Mouse (Mus musculus): ENCODE results near the gene Snip1.
A peak's percentile ranks its signal among the peaks of the same experiment; 100 is the strongest.

Gene Snip1

GRCm38 (mm10) chr4:125099458-125099857 is 33.0 kb downstream of the Snip1 start:
- peak; percentile 57 for DNase-seq (ENCODE audit: low read depth, low spot score)

DNA sequence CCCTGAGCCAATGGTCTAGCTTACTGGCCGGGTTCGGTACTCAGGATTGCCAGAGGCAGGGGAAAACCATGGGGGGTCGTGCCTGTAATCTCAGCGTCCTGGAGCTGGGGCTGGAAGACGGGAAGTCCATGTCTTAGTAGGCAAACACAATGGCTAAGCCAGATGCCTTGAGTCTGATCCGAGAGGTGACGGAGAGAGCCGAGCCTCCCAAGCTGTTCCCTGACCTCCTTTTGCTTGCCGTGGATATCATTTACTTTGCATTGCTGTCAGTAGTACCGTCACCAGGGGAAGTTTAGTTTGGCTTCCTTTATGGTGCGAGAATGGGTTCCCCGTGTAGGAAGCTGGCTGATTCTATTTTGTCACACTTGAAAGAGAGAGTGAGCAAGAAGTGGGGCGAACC is 34.9 kb downstream of the Snip1 start:
- no peak for DNase-seq (ENCODE audit: low read depth, low spot score)

GRCm38 (mm10) chr4:125105354-125105753 is 38.9 kb downstream of the Snip1 start:
- DNase-seq (ENCODE audit: low read depth, low spot score): no peak

DNA sequence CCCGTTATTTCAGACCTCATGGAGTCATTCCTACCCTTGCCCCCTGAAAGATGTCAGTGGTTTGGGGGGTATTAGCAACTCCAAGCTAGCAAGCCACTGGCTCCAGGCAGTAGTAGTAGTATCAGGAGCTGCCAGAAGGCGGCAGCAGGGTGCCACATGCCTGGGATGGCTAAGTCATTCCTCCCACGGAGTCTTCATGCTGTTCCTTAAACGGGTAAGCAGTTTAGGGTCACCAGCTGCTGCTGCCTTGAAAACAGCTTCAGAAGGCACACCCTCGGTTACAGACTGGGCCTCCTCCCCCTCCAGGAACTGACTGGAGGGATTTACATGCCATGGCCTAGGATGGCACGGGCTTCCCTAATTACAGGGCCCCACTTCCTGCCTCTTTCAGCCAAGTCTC is 48.2 kb downstream of the Snip1 start:
- DNase-seq (ENCODE audit: low read depth, low spot score): no peak

DNA sequence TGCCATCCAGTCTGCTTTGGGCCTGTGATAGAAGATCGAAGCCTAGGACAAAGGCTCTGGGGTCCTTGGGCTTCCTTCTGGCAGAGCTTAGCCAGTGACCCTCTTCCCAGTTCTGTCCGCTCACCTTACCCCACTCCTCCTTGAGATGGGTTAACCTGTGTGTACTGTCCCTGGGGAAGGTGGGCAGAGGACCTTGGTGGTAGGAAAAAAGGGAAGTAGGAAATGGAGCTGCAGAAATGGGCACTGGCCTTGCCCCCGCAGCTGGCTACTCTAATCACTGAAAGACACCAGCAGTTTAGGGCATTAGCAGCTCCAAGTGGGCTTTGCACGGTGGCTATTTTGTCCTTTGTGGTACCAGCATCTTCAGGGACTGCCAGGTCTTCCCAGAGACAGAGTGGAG is 48.6 kb downstream of the Snip1 start:
- DNase-seq (ENCODE audit: low read depth, low spot score): no peak

- no peak for DNase-seq (ENCODE audit: low read depth, low spot score)
These were observed 49.2 kb downstream of the Snip1 start for GRCm38 (mm10) chr4:125115710-125116089.

GRCm38 (mm10) chr4:125116090-125116861 is 49.8 kb downstream of the Snip1 start:
- no peak for DNase-seq (ENCODE audit: low read depth, low spot score)

DNA sequence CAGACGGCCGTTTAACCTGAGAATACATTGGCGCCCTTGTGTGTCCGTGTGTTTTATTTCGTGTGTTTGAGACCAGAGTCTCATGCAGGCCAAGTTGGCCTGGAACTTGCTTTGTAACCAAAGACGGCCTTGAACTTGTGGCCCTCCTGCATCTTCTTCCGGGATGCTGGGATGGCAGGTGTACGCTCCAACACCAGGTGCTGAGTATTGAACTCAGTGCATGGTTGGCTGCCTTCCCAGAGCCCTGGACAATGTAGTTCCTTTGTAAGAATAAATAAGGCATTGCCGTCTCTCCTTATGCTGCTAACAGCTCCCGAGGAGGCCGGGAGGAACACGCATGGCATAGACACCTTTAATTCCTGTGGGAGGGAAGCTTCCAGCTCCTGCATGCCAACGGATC is 50.5 kb downstream of the Snip1 start:
- DNase-seq (ENCODE audit: low read depth, low spot score): no peak

DNA sequence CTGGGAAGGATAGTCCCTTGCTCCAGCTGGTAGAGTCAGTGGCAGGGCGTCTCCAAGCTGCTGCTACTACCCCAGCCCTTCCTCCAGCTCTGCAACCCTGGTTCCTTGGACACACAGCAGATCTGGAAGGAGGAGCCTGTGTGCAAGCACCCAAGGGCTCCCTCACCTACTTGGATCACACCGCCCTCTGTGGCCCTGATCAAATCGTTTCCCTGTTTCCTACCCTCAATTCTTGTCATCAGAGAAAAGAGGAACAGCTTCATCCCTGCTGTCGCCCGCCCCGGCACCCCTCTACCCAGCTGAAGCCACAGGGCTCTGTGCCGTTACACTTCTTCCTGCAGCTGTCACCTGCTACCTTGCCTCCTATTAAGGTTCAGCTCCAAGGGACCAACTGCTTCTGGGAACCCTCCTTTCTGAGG is 51.4 kb downstream of the Snip1 start:
- DNase-seq (ENCODE audit: low read depth, low spot score): no peak

GRCm38 (mm10) chr4:125119070-125119469 is 52.6 kb downstream of the Snip1 start:
- DNase-seq (ENCODE audit: low read depth, low spot score): no peak

- DNase-seq (ENCODE audit: low read depth, low spot score): no peak
These were observed 53.2 kb downstream of the Snip1 start for GRCm38 (mm10) chr4:125119721-125120120.

DNA sequence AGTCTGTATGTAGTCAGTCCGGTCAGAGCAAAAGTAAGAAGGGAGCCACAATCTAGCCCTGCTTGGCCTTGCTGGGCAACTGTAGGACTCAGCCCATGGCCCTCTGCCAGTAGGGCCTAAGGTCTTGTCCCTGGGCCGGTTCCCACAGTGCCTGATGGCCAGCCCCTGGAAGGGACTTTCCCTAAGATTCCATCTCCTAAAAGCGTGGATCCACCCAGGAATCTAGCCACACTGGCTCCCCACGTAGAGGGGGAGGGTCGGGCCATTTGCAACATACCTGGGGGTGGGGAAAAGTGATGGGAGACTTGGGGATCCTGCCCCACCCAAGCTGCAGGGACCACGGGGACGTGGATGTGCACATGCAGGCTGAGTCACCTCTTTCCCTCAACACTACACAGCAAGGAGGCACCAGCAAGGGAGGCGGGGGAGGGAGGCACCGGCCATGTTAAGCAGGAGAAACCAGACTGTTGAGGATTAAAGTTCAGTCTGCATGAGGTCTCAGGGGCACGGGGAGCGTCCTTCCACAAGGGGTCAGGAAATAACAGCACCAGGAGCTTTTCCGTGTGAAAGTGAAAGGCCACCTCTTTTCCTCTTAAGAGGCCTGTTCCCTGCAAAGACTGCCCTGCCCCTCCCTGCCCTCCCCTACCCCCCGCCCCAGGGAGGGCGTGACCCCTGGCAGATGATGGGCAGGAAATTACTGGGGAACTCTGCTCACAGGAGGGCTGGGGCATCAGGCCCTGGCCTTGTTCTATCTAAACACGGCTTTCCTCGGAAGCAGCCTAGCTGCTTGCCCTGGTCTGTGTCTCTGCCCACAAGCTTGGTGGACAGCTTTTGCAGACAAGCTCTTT is 56.2 kb downstream of the Snip1 start:
- DNase-seq (ENCODE audit: low read depth, low spot score): no peak

- no peak for DNase-seq (ENCODE audit: low read depth, low spot score)
These were observed 56.8 kb downstream of the Snip1 start for GRCm38 (mm10) chr4:125123279-125123671.
